16 mouse cellular contexts compared by ENCODE assay signal in genomic region chr3:124466102-124466730, GRCm38 (mm10). TPM values are rescaled to one million over a fixed set of nuclear protein-coding genes. Genes with fewer than 3 reads are reported as not detected.
DNase-seq lines count a peak whose midpoint lies in the region; ATAC-seq and TF ChIP-seq lines count a peak whose summit lies in the region.
"Had no signal": no experiment of that assay in that cellular context is flagged by ENCODE, and none has a peak within 500 bp of the region (broad histone marks: within the 10 kb centered on the region; RNA-seq: fewer than 3 reads in every experiment).

No protein-coding gene starts in this region.

- no peak for TF ChIP-seq EP300 in stomach, postnatal 0 days (optimal IDR thresholded peaks at IDR 0.05)

- no peaks in the 10 kb centered on the region for H3K9me3 ChIP-seq in forebrain, embryonic 11.5 days (ENCODE audit: control insufficient read depth, low read length)
- H3K9me3 ChIP-seq in forebrain, embryonic 10.5 days: no peaks in the 10 kb centered on the region
- no peaks in the 10 kb centered on the region for H3K9me3 ChIP-seq in midbrain, embryonic 14.5 days (ENCODE audit: control insufficient read depth, low read length)
- no peaks in the 10 kb centered on the region for H3K9me3 ChIP-seq in midbrain, embryonic 15.5 days
- H3K9me3 ChIP-seq in forebrain, embryonic 15.5 days: no peaks in the 10 kb centered on the region
- no peaks in the 10 kb centered on the region for H3K9me3 ChIP-seq in stomach, postnatal 0 days (ENCODE audit: control insufficient read depth, low read length)
- H3K9me3 ChIP-seq: heart, embryonic 13.5 days; liver, embryonic 13.5 days; midbrain, embryonic 12.5 days had no signal

- 0 out of 2 replicates have a peak, but pooled peaks have one; percentile 40 for ATAC-seq in forebrain, embryonic 11.5 days (replicated peaks; ENCODE audit: low FRiP score)
- no peak; the same call in 1 of the 2 replicates for ATAC-seq in midbrain, embryonic 14.5 days (ENCODE audit: low FRiP score, low TSS enrichment)
- no peak for ATAC-seq in midbrain, embryonic 15.5 days (replicated peaks)
- peak; percentile 74; the same call in 1 of the 2 replicates for ATAC-seq in forebrain, embryonic 15.5 days (replicated peaks)
- ATAC-seq in stomach, postnatal 0 days (ENCODE audit: low FRiP score, low TSS enrichment): no peak

- no peaks in the 10 kb centered on the region for H3K27me3 ChIP-seq in forebrain, embryonic 11.5 days (ENCODE audit: control insufficient read depth, insufficient read depth, low read length)
- no peaks in the 10 kb centered on the region for H3K27me3 ChIP-seq in forebrain, embryonic 10.5 days (ENCODE audit: poor library complexity, severe bottlenecking)
- H3K27me3 ChIP-seq in midbrain, embryonic 14.5 days (ENCODE audit: control insufficient read depth, insufficient read depth, low read length): no peaks in the 10 kb centered on the region
- H3K27me3 ChIP-seq in midbrain, embryonic 15.5 days (replicated peaks): no peaks in the 10 kb centered on the region
- H3K27me3 ChIP-seq in forebrain, embryonic 15.5 days: no peaks in the 10 kb centered on the region
- no peaks in the 10 kb centered on the region for H3K27me3 ChIP-seq in stomach, postnatal 0 days (ENCODE audit: control insufficient read depth, insufficient read depth, low read length)
- H3K27me3 ChIP-seq: heart, embryonic 13.5 days; liver, embryonic 13.5 days; midbrain, embryonic 12.5 days had no signal

- no peak overlapping the region for H3K27ac ChIP-seq in forebrain, embryonic 11.5 days (ENCODE audit: low read depth, low read length)
- no peak overlapping the region for H3K27ac ChIP-seq in forebrain, embryonic 10.5 days
- H3K27ac ChIP-seq in midbrain, embryonic 14.5 days (replicated peaks; ENCODE audit: low read depth, low read length): no peak overlapping the region
- no peak overlapping the region for H3K27ac ChIP-seq in midbrain, embryonic 15.5 days
- H3K27ac ChIP-seq in forebrain, embryonic 15.5 days (replicated peaks): no peak overlapping the region
- H3K27ac ChIP-seq in stomach, postnatal 0 days (replicated peaks): no peak overlapping the region
- H3K27ac ChIP-seq: heart, embryonic 13.5 days; liver, embryonic 13.5 days; midbrain, embryonic 12.5 days had no signal

- H3K4me2 ChIP-seq in forebrain, embryonic 11.5 days (ENCODE audit: low read depth, low read length, severe bottlenecking): no peak overlapping the region
- no peak overlapping the region for H3K4me2 ChIP-seq in midbrain, embryonic 14.5 days (ENCODE audit: low read length)
- no peak overlapping the region for H3K4me2 ChIP-seq in midbrain, embryonic 15.5 days
- no peak overlapping the region for H3K4me2 ChIP-seq in forebrain, embryonic 15.5 days (replicated peaks)
- H3K4me2 ChIP-seq in stomach, postnatal 0 days (replicated peaks; ENCODE audit: low read depth): no peak overlapping the region
- H3K4me2 ChIP-seq: heart, embryonic 13.5 days; liver, embryonic 13.5 days; midbrain, embryonic 12.5 days had no signal

- no peak overlapping the region for H3K9ac ChIP-seq in forebrain, embryonic 11.5 days (ENCODE audit: low read length)
- no peak overlapping the region for H3K9ac ChIP-seq in midbrain, embryonic 14.5 days (replicated peaks; ENCODE audit: low read length)
- no peak overlapping the region for H3K9ac ChIP-seq in midbrain, embryonic 15.5 days
- H3K9ac ChIP-seq in forebrain, embryonic 15.5 days (replicated peaks): no peak overlapping the region
- H3K9ac ChIP-seq in stomach, postnatal 0 days (ENCODE audit: low read length): no peak overlapping the region
- H3K9ac ChIP-seq: heart, embryonic 13.5 days; liver, embryonic 13.5 days; midbrain, embryonic 12.5 days had no signal

- no peaks in the 10 kb centered on the region for H3K36me3 ChIP-seq in forebrain, embryonic 11.5 days (ENCODE audit: control insufficient read depth, insufficient read depth, low read length)
- no peaks in the 10 kb centered on the region for H3K36me3 ChIP-seq in forebrain, embryonic 10.5 days (replicated peaks)
- no peaks in the 10 kb centered on the region for H3K36me3 ChIP-seq in midbrain, embryonic 14.5 days (ENCODE audit: control insufficient read depth, insufficient read depth, low read length)
- no peaks in the 10 kb centered on the region for H3K36me3 ChIP-seq in midbrain, embryonic 15.5 days (replicated peaks)
- no peaks in the 10 kb centered on the region for H3K36me3 ChIP-seq in forebrain, embryonic 15.5 days
- no peaks in the 10 kb centered on the region for H3K36me3 ChIP-seq in stomach, postnatal 0 days (ENCODE audit: control insufficient read depth, insufficient read depth, low read length)
- H3K36me3 ChIP-seq: heart, embryonic 13.5 days; liver, embryonic 13.5 days; midbrain, embryonic 12.5 days had no signal

- WGBS in forebrain, embryonic 11.5 days: 85% methylated on average over 6 of the region's 6 CpGs
- WGBS in forebrain, embryonic 10.5 days: 92% methylated on average over 6 of the region's 6 CpGs
- 85% methylated on average over 6 of the region's 6 CpGs for WGBS in midbrain, embryonic 14.5 days
- WGBS in midbrain, embryonic 15.5 days: 81% methylated on average over 6 of the region's 6 CpGs
- 80% methylated on average over 6 of the region's 6 CpGs for WGBS in forebrain, embryonic 15.5 days
- 81% methylated on average over 6 of the region's 6 CpGs for WGBS in stomach, postnatal 0 days

- TF ChIP-seq CTCF in stomach, postnatal 0 days (IDR thresholded peaks at IDR 0.05; ENCODE audit: low read depth): peak; percentile 17; the same call in 1 of the 2 replicates

- no peak for DNase-seq in forebrain, embryonic 11.5 days (ENCODE audit: low spot score)
- no peak for DNase-seq in forebrain, embryonic 10.5 days (ENCODE audit: extremely low spot score, low spot score)
- DNase-seq in midbrain, embryonic 14.5 days: peak; percentile 8
- DNase-seq in stomach, postnatal 0 days (ENCODE audit: low spot score): no peak
- DNase-seq in gastrocnemius, postnatal 4 days (ENCODE audit: low spot score in 2 of 2): no peak
- DNase-seq: cerebellum, adult 18-20 months; gastrocnemius, postnatal 14 days; layer of hippocampus, adult 9-11 months; left cerebral cortex, postnatal 4 days; liver, embryonic 13.5 days had no signal

- H3K4me3 ChIP-seq in forebrain, embryonic 11.5 days (ENCODE audit: low read depth, low read length): no peak overlapping the region
- H3K4me3 ChIP-seq in forebrain, embryonic 10.5 days: no peak overlapping the region
- no peak overlapping the region for H3K4me3 ChIP-seq in midbrain, embryonic 14.5 days (replicated peaks; ENCODE audit: low read depth, low read length)
- no peak overlapping the region for H3K4me3 ChIP-seq in midbrain, embryonic 15.5 days
- H3K4me3 ChIP-seq in forebrain, embryonic 15.5 days: no peak overlapping the region
- H3K4me3 ChIP-seq in stomach, postnatal 0 days (ENCODE audit: low read depth, low read length): no peak overlapping the region
- H3K4me3 ChIP-seq: heart, embryonic 13.5 days; liver, embryonic 13.5 days; midbrain, embryonic 12.5 days had no signal

- no peaks in the 10 kb centered on the region for H3K4me1 ChIP-seq in forebrain, embryonic 11.5 days (replicated peaks; ENCODE audit: control insufficient read depth, insufficient read depth, low read length)
- no peaks in the 10 kb centered on the region for H3K4me1 ChIP-seq in forebrain, embryonic 10.5 days
- no peaks in the 10 kb centered on the region for H3K4me1 ChIP-seq in midbrain, embryonic 14.5 days (ENCODE audit: control insufficient read depth, insufficient read depth, low read length)
- H3K4me1 ChIP-seq in midbrain, embryonic 15.5 days: no peaks in the 10 kb centered on the region
- H3K4me1 ChIP-seq in forebrain, embryonic 15.5 days: no peaks in the 10 kb centered on the region
- no peaks in the 10 kb centered on the region for H3K4me1 ChIP-seq in stomach, postnatal 0 days (replicated peaks; ENCODE audit: control insufficient read depth, insufficient read depth)
- H3K4me1 ChIP-seq: heart, embryonic 13.5 days; liver, embryonic 13.5 days; midbrain, embryonic 12.5 days had no signal

RNA-seq across cellular contexts. Expression of gene 1700006A11Rik, which starts 40.4 kb away (rescaled TPM):
- polyA plus RNA-seq in forebrain, embryonic 11.5 days (2014; fragmentation: Nextera tagmentation; extraction: Ambion mirVana): not detected in 2 replicates
- polyA plus RNA-seq in forebrain, embryonic 10.5 days (2016; fragmentation: Nextera tagmentation; extraction: Ambion mirVana): not detected in 2 replicates
- not detected in 2 replicates for polyA plus RNA-seq in midbrain, embryonic 14.5 days (2014; fragmentation: Nextera tagmentation; extraction: Ambion mirVana)
- polyA plus RNA-seq in midbrain, embryonic 15.5 days (2015; fragmentation: Nextera tagmentation; extraction: Ambion mirVana): not detected in 2 replicates
- polyA plus RNA-seq in forebrain, embryonic 15.5 days (2015; fragmentation: Nextera tagmentation; extraction: Ambion mirVana): not detected in 2 replicates
- polyA plus RNA-seq in stomach, postnatal 0 days (2015; fragmentation: Nextera tagmentation; extraction: Ambion mirVana): not detected in 2 replicates
- total RNA-seq in gastrocnemius, postnatal 4 days (2021): not detected
- total RNA-seq: gastrocnemius, postnatal 14 days; left cerebral cortex, postnatal 4 days had no signal
- polyA plus RNA-seq: embryonic facial prominence, embryonic 11.5 days; heart, embryonic 13.5 days; kidney, embryonic 16.5 days; liver, embryonic 13.5 days; midbrain, embryonic 12.5 days had no signal

Comparison
In these comparisons a context has a peak if more than half of its experiments do, and no peak if none do; other contexts are left out.
1. ATAC-seq: peak in forebrain, embryonic 11.5 days (single experiment) and forebrain, embryonic 15.5 days (single experiment); none in midbrain, embryonic 14.5 days (single experiment), midbrain, embryonic 15.5 days (single experiment) and stomach, postnatal 0 days (single experiment).